Mouse (Mus musculus) kidney, adult 2 months (tissue): ENCODE data around the gene Smyd1.
A peak's percentile ranks its signal among the peaks of the same experiment; 100 is the strongest.

Experiments
- CTCF ChIP-seq: fragments of 200-500 bp; conservative IDR thresholded peaks from 2 replicates; pipeline ENCODE4 v1.5.1; 2011; ENCODE audit warnings: low read depth, mild to moderate bottlenecking, control low read depth, low read length, moderate library complexity, mixed read lengths; ENCODE audit not compliant: insufficient read depth, insufficient read length
- POLR2A ChIP-seq: fragments of 200-500 bp; IDR thresholded peaks from one replicate; pipeline ENCODE4 v1.6.1; 2011; ENCODE audit warnings: low read depth, low read length, control low read depth

- TF ChIP-seq POLR2A (no peak), CTCF (peak; percentile 57)
Measured at GRCm38 (mm10) chr6:71298751-71299150, 23.3 kb downstream of the Smyd1 start.
